Mouse (Mus musculus) E14TG2a.4 (cell line): ENCODE data around the gene Atf6b.
A peak's percentile ranks its signal among the peaks of the same experiment; 100 is the strongest.

Experiments used
- CTCF ChIP-seq: conservative IDR thresholded peaks from 2 replicates; pipeline ENCODE4 v1.5.1; 2014; ENCODE audit warnings: low read length
- NANOG ChIP-seq: IDR thresholded peaks from 2 replicates; pipeline ENCODE4 v1.6.1; 2014; ENCODE audit warnings: borderline replicate concordance, low read length, mixed read lengths
- POU5F1 ChIP-seq: IDR thresholded peaks from 2 replicates; pipeline ENCODE4 v1.6.1; 2014; ENCODE audit warnings: low read length, borderline replicate concordance

GRCm38 (mm10) chr17:34618999-34619398 lies 27.9 kb upstream of the Atf6b start:
- TF ChIP-seq CTCF (peak; percentile 95), POU5F1 (no peak), NANOG (no peak)
